Mouse (Mus musculus) adrenal gland, adult (tissue): ENCODE measurements around the gene Cacna2d1.

Source experiments
- DNase-seq, 2 experiments: peaks; one replicate each; pipeline ENCODE4 v3.0.0; 2022 to 2023; ENCODE audit warnings: low spot score in 1 of 2; ENCODE audit not compliant: inconsistent age in 2 of 2

The Cacna2d1 gene

GRCm38 (mm10) chr5:15982573-15982972 is 48.1 kb downstream of the Cacna2d1 start:
- no peak for DNase-seq

GRCm38 (mm10) chr5:15983354-15983753 is 48.9 kb downstream of the Cacna2d1 start:
- no peak for DNase-seq

- DNase-seq = no peak
Measured at GRCm38 (mm10) chr5:15985228-15985858, 50.9 kb downstream of the Cacna2d1 start.

GRCm38 (mm10) chr5:15985901-15986300 is 51.4 kb downstream of the Cacna2d1 start:
- DNase-seq = no peak

- no peak for DNase-seq
Measured at GRCm38 (mm10) chr5:15991428-15992139, 57.1 kb downstream of the Cacna2d1 start.

- no peak for DNase-seq
Measured at GRCm38 (mm10) chr5:15993252-15993944, 58.9 kb downstream of the Cacna2d1 start.

- DNase-seq = no peak
Measured at GRCm38 (mm10) chr5:15997190-15997589, 62.7 kb downstream of the Cacna2d1 start.

GRCm38 (mm10) chr5:15997769-15998168 is 63.3 kb downstream of the Cacna2d1 start:
- DNase-seq = no peak

- DNase-seq = peak; percentile 40 to 79
Measured at GRCm38 (mm10) chr5:16000917-16001316, 66.4 kb downstream of the Cacna2d1 start.

- DNase-seq = no peak
Measured at GRCm38 (mm10) chr5:16002431-16003063, 68.1 kb downstream of the Cacna2d1 start.

GRCm38 (mm10) chr5:16004305-16004704 is 69.8 kb downstream of the Cacna2d1 start:
- no peak for DNase-seq

GRCm38 (mm10) chr5:16006964-16007363 is 72.5 kb downstream of the Cacna2d1 start:
- no peak for DNase-seq

GRCm38 (mm10) chr5:16013649-16014048 is 79.2 kb downstream of the Cacna2d1 start:
- no peak for DNase-seq

- DNase-seq = no peak
Measured at GRCm38 (mm10) chr5:16014392-16014791, 79.9 kb downstream of the Cacna2d1 start.

GRCm38 (mm10) chr5:16024626-16025417 is 90.3 kb downstream of the Cacna2d1 start:
- no peak for DNase-seq

- no peak for DNase-seq
Measured at GRCm38 (mm10) chr5:16028881-16029280, 94.4 kb downstream of the Cacna2d1 start.

GRCm38 (mm10) chr5:16029481-16029880 is 95.0 kb downstream of the Cacna2d1 start:
- no peak for DNase-seq

- no peak for DNase-seq
Measured at GRCm38 (mm10) chr5:16033569-16033968, 99.1 kb downstream of the Cacna2d1 start.

GRCm38 (mm10) chr5:16035259-16035658 is 100.8 kb downstream of the Cacna2d1 start:
- DNase-seq = no peak

- peak in 1 of 2 experiments; percentile 67 for DNase-seq
Measured at GRCm38 (mm10) chr5:16045147-16045878, 110.8 kb downstream of the Cacna2d1 start.
